In the genomic region with DNA sequence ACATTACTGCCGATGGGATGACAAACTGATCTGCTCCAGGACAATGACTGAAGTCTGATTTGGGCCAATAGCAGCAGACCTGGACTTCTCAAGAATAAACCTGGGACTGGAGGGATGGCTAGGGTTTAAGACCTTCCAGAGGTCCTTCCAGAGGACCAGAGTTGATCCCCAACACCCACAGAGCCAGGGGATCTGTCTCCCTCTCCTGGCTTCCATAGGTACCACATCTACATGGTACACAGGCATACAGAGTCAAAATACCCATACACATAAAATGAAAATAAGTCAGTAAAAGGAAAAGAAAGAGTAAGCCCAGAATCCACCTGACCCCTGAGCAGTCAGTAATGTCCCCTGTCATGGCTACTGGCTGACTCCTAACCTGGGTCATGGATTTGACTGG, we compare ENCODE assay signal across 1 mouse cellular context.
A peak's percentile ranks its signal among the peaks of the same experiment; 100 is the strongest.
TF ChIP-seq lines count a peak whose summit lies in the region.

No protein-coding gene starts in this region.

TF ChIP-seq in MEL, 35 proteins besides CTCF, POLR2A, EP300 and RAD21 (continued from another document):
- TF ChIP-seq SMC3 (IDR thresholded peaks at IDR 0.05; ENCODE audit: low read depth, low read length): peak; percentile 27
